Mouse (Mus musculus) lung, embryonic 15.5 days (tissue): ENCODE results near the gene Gcnt4. TPM values are rescaled to one million over a fixed set of nuclear protein-coding genes. Genes with fewer than 3 reads are reported as not detected.
A peak's percentile ranks its signal among the peaks of the same experiment; 100 is the strongest.

ENCODE experiments used
- ATAC-seq: fragments of 200-750 bp; cut with Nextera tagmentation; 2 replicates; pipeline ENCODE4 v1.8.0; 2017; ENCODE audit warnings: moderate number of reproducible peaks, borderline replicate concordance; ENCODE audit not compliant: low FRiP score, low TSS enrichment; ENCODE audit errors: extremely low read depth
- H3K27ac ChIP-seq: fragments of 300-500 bp; sonication (generic); 2 replicates; pipeline ENCODE4 v1.5.1; 2015; ENCODE audit warnings: moderate library complexity, mild to moderate bottlenecking, inconsistent platforms
- H3K27me3 ChIP-seq: fragments of 300-500 bp; sonication (generic); 2 replicates; pipeline ENCODE4 v1.6.1; 2015; ENCODE audit warnings: inconsistent platforms
- H3K36me3 ChIP-seq: fragments of 300-500 bp; sonication (generic); 2 replicates; pipeline ENCODE4 v1.6.1; 2015; ENCODE audit warnings: inconsistent platforms
- H3K4me1 ChIP-seq: fragments of 300-500 bp; sonication (generic); 2 replicates; pipeline ENCODE4 v1.6.1; 2015; ENCODE audit warnings: inconsistent platforms
- H3K4me2 ChIP-seq: fragments of 300-500 bp; sonication (generic); 2 replicates; pipeline ENCODE4 v1.6.1; 2015; ENCODE audit warnings: inconsistent platforms, mild to moderate bottlenecking, moderate library complexity
- H3K4me3 ChIP-seq: fragments of 300-500 bp; sonication (generic); 2 replicates; pipeline ENCODE4 v1.5.1; 2015; ENCODE audit warnings: mild to moderate bottlenecking, inconsistent platforms
- H3K9ac ChIP-seq: fragments of 300-500 bp; sonication (generic); 2 replicates; pipeline ENCODE4 v1.6.1; 2015; ENCODE audit warnings: inconsistent platforms
- H3K9me3 ChIP-seq: fragments of 300-500 bp; sonication (generic); 2 replicates; pipeline ENCODE4 v1.6.1; 2016; ENCODE audit warnings: inconsistent platforms
- WGBS: fragments of 180-500 bp; shearing (Covaris S2); methylation state at CpG from one replicate; pipeline ENCODE4 v1.1.7; 2015; 5-methylcytosine and 5-hydroxymethylcytosine counted together
- polyA plus RNA-seq: library from polyadenylated mRNA; unstranded; fragments of >200 nt; fragmentation: Nextera tagmentation; extraction: Ambion mirVana; gene quantifications from 2 replicates; pipeline ENCODE4 v1.2.1, GENCODE M21; 2015

Gene Gcnt4
- polyA plus RNA-seq, 1 experiment from 2014 or later: 0.31 TPM

DNA sequence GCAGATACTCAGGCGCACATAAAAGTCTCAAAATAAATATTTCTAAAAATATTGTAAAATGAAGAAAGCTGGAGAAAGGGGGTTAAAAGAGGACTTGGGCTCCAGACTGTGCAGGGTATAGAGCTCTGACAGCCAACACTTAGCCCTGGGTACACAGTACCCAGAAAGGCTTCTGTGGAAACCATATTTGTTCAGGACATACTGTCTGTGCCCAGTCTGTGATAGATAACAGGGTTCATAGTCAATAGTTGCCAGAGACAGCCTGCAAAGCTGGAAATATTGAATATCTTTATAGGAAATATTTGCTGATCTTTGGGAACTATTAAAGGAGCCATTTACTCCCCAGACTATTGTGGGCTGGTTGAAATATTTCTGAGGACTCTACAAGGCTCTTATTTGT is 35.5 kb downstream of the Gcnt4 start:
- Histone ChIP-seq H3K4me1 (no peaks in the 10 kb centered on the region), H3K9ac (no peak overlapping the region), H3K27me3 (no peaks in the 10 kb centered on the region), H3K9me3 (no peaks in the 10 kb centered on the region), H3K4me3 (no peak overlapping the region), H3K27ac (no peak overlapping the region), H3K36me3 (no peaks in the 10 kb centered on the region), H3K4me2 (no peak overlapping the region)
- no peak for ATAC-seq
- 84% methylated on average over 1 of the region's 1 CpGs for WGBS

DNA sequence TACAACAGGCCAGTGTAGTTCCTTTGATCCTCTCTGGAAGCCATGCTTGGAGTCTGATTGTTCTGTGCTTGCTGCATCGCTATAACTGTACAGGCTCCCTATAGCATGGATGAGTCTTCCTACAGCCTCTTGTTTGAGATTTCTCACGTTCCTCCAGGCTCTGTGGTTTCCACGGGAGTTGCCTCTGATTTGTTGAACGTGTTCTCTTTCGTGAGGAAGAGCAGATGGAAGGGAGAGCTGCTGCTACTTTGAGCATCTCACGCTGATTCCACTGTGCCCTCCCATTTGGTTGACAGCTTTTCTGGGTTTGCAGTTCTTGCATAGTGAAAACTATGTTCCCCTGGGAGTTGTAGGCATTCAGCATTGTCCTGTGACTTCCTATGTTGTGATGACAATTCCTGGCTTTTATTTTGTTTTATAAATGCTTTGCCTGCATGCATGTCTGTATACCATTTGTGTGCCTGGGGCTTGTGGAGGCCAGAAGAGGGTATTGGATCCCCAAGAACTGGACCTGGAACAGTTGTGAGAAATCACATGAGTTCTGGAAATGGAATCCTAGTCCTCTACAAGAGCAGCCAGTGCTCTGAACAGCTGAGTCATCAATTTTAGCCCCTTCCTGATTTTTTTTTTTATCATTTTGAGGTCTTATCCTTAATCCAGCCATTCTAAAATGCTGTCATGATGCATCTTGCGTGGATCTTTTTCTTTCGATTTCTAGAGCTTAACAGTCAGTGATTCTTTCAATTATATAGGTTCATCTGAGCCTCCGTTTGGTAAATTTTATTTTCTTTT is 37.1 kb downstream of the Gcnt4 start:
- Histone ChIP-seq H3K9me3 (no peaks in the 10 kb centered on the region), H3K4me1 (no peaks in the 10 kb centered on the region), H3K9ac (no peak overlapping the region), H3K27me3 (no peaks in the 10 kb centered on the region), H3K4me2 (no peak overlapping the region), H3K27ac (no peak overlapping the region), H3K36me3 (no peaks in the 10 kb centered on the region), H3K4me3 (no peak overlapping the region)
- WGBS: 79% methylated on average over 9 of the region's 9 CpGs
- ATAC-seq: no peak

DNA sequence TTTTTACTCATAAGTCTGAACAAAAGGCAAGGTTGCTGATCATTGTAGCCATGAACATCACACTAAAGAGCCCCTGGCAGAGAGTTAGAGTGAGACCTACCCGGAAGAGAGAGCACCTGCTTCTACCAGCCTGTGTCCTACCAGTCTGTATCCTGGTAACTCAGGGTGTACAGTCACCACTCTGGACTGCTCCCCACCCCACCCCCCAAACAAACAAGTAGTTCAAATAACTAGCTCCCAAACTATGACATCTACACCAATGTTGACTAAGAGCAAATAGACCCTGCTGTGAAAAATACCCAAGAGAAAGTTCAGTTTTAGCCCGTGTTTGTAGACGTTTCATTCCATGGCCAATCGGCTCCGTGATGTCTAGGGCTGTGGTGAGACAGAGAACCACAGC is 38.3 kb downstream of the Gcnt4 start:
- no peaks in the 10 kb centered on the region for H3K4me1 ChIP-seq
- H3K27me3 ChIP-seq: no peaks in the 10 kb centered on the region
- no peak overlapping the region for H3K4me3 ChIP-seq
- WGBS: 67% methylated on average over 5 of the region's 5 CpGs
- no peak overlapping the region for H3K27ac ChIP-seq
- 0 out of 2 replicates have a peak, but pooled peaks have one; percentile 55 for ATAC-seq
- no peak overlapping the region for H3K4me2 ChIP-seq
- H3K9ac ChIP-seq: no peak overlapping the region
- H3K36me3 ChIP-seq: no peaks in the 10 kb centered on the region
- no peaks in the 10 kb centered on the region for H3K9me3 ChIP-seq

DNA sequence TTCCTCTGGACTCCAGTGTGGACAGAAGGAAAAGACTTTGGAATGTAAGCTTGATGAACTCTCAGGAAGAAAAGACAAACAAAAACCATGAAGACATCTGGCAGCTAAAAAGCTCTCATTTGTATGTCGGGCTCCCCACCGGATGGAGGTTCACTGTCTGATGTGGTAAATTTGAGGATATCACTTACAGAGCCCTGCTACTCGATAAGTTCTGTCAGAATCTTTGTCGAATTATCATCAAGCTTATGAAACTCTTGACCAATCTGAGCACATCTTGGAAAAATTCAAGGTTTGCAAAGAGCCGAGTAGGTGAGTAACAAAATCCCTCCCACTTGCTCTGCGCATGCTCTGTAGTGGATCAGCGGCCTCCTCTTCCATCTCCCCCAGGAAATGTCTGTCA is 40.5 kb downstream of the Gcnt4 start:
- H3K36me3 ChIP-seq: no peaks in the 10 kb centered on the region
- no peak overlapping the region for H3K4me3 ChIP-seq
- no peaks in the 10 kb centered on the region for H3K27me3 ChIP-seq
- no peak overlapping the region for H3K27ac ChIP-seq
- no peak overlapping the region for H3K4me2 ChIP-seq
- H3K9me3 ChIP-seq: no peaks in the 10 kb centered on the region
- no peak overlapping the region for H3K9ac ChIP-seq
- no peaks in the 10 kb centered on the region for H3K4me1 ChIP-seq
- 76% methylated on average over 7 of the region's 7 CpGs for WGBS
- ATAC-seq: no peak

DNA sequence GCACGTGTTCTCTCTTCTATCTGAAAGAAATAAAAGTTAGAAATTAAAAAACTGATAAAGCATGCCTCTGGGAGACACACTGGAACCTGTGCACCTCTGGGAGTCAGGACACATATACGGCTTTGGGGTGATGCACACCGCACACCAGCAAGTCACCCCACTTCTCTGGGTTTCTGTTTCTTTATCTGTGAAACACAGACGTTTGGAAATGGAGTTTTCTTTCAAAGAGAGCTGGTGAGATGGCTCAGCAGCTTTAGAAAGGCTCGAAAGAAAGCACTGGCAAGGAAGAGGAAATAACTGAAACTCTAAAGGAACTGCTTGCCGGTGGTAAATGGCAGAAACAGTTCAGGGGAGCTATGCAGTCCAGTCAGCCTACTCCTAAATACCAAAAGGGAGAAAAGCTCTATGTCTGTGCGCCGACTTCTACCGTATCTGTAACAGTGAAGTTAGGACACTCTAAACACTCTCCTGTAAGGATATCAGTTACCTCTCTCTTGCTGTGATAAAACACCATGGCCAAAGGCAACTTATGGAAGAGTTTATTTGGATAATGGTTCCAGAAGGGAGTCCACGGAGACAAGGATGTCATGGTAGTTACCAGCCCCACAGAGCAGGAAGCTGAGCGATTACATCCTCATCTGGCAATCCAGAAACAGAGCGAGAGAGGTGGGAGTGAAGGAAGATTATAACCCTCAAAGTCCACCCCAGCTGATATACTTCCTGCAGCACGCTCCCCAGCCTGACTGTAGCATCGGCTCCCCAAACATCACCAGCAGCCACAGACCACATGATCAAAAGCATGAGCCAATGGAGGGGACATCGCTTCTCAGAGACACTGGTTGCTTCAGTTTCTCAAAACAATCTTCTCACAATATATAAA is 42.0 kb downstream of the Gcnt4 start:
- WGBS: 67% methylated on average over 15 of the region's 15 CpGs
- no peak overlapping the region for H3K4me3 ChIP-seq
- no peaks in the 10 kb centered on the region for H3K4me1 ChIP-seq
- no peak overlapping the region for H3K27ac ChIP-seq
- no peaks in the 10 kb centered on the region for H3K27me3 ChIP-seq
- no peaks in the 10 kb centered on the region for H3K9me3 ChIP-seq
- no peak overlapping the region for H3K9ac ChIP-seq
- H3K4me2 ChIP-seq: no peak overlapping the region
- ATAC-seq: no peak
- no peaks in the 10 kb centered on the region for H3K36me3 ChIP-seq

DNA sequence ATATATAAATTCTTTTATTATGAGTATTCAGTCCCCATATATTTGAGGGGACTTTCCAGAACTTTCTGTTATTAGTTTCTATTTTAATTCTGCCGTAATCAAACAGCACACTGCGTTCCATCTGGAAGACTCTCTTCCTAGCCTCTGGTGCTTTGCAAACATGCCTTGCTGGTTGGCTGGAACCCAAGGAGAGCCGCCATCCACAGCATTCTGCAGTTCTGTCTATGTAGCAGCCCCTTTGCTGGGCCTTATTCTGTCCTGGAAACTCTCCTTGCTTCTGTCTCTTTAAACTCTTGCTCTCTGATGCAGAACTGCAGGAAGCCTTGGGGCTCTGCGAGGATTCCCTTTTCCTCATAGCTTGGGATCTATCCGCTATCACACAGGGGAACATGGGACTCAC is 42.6 kb downstream of the Gcnt4 start:
- Histone ChIP-seq H3K9me3 (no peaks in the 10 kb centered on the region), H3K4me3 (no peak overlapping the region), H3K9ac (no peak overlapping the region), H3K4me2 (no peak overlapping the region), H3K4me1 (no peaks in the 10 kb centered on the region), H3K27me3 (no peaks in the 10 kb centered on the region), H3K27ac (0 out of 2 replicates have a peak overlapping the region, but pooled peaks have one; percentile 24), H3K36me3 (no peaks in the 10 kb centered on the region)
- no peak for ATAC-seq
- WGBS: 61% methylated on average over 5 of the region's 5 CpGs

DNA sequence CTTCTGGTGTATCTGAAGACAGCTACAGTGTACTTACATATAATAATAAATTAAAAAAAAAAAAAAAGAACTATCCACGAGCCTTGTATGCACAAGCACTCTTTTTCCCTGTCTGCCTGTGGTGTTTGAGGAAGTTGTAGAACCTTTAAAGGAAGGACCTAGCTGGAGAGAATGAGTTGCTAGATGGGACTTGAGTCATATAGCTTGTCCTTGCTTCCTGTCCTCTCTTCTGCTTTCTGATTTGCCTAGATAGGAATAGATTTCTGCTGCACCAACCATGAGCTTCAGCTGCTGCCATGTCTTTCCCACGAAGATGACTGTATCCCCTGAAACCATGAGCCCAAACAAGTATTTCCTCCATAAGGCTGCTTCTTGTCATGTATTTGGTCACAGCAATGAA is 43.3 kb downstream of the Gcnt4 start:
- H3K4me3 ChIP-seq: no peak overlapping the region
- no peak overlapping the region for H3K4me2 ChIP-seq
- no peak for ATAC-seq
- no peaks in the 10 kb centered on the region for H3K36me3 ChIP-seq
- no peak overlapping the region for H3K27ac ChIP-seq
- no peaks in the 10 kb centered on the region for H3K9me3 ChIP-seq
- no peaks in the 10 kb centered on the region for H3K27me3 ChIP-seq
- no peaks in the 10 kb centered on the region for H3K4me1 ChIP-seq
- WGBS: 71% methylated on average over 2 of the region's 2 CpGs
- no peak overlapping the region for H3K9ac ChIP-seq

DNA sequence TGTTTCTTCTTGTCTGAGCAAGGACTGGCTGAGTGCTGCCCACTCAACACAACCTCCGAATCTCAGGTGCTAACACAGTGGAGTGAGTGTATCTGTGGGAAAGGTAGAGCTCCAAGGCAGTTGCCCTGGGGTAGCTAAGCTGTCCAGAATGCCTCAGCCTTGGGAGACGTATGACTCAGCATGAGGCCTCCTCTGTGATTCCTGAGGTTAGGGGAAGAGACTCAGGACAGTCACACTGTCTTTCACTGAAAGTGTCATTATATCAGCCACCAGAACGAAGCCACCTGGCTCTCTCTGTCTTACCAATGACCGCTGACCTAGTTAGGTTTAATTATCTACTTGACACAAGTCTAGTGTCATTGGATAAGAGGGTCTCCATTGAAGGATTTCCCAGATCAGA is 46.6 kb downstream of the Gcnt4 start:
- 78% methylated on average over 4 of the region's 4 CpGs for WGBS
- H3K36me3 ChIP-seq: no peaks in the 10 kb centered on the region
- ATAC-seq: no peak
- H3K4me3 ChIP-seq: no peak overlapping the region
- H3K4me2 ChIP-seq: no peak overlapping the region
- H3K9me3 ChIP-seq: no peaks in the 10 kb centered on the region
- H3K9ac ChIP-seq: no peak overlapping the region
- no peak overlapping the region for H3K27ac ChIP-seq
- no peaks in the 10 kb centered on the region for H3K4me1 ChIP-seq
- no peaks in the 10 kb centered on the region for H3K27me3 ChIP-seq

DNA sequence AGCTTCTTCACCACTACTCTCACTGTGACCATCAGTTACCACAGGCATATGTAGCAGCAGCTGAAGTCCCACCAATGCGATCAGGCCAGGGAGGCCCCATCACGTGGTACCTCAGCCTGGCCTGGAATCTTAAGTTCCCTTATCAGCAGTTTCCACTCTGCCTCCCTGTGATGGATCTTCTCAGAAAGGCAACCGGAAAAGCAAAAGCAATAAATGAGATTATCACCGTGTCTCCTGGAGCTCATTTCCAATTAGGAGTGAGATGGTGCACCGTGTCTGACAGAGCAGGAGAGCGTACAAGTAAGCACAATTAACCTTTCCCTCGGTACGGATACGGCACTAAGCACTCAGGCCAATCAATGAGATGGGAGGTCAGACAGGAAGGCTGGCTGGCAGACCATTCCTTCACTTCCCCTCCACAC is 47.4 kb downstream of the Gcnt4 start:
- H3K4me2 ChIP-seq: no peak overlapping the region
- no peak for ATAC-seq
- WGBS: 44% methylated on average over 9 of the region's 9 CpGs
- no peak overlapping the region for H3K4me3 ChIP-seq
- no peaks in the 10 kb centered on the region for H3K27me3 ChIP-seq
- H3K9ac ChIP-seq: no peak overlapping the region
- H3K36me3 ChIP-seq: no peaks in the 10 kb centered on the region
- no peak overlapping the region for H3K27ac ChIP-seq
- no peaks in the 10 kb centered on the region for H3K4me1 ChIP-seq
- H3K9me3 ChIP-seq: no peaks in the 10 kb centered on the region

DNA sequence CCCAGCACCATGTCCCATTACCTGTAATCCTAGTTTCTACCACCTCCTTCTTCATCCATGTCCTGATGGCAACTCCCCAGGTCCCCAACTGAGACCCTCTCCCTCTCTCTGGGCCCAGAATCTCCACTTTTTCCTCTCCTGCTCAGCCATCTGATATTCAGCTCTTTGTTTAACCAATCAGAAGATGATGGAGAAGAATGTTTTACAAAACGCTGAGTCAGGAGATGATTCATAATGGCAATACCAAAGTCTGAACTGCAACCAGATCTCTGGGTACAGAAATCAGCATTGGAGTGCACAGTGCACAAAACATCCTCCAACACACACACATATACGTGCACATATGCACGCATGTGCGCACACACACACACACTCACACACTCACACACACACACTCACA is 48.8 kb downstream of the Gcnt4 start:
- Histone ChIP-seq H3K9me3 (no peaks in the 10 kb centered on the region), H3K4me3 (no peak overlapping the region), H3K4me1 (no peaks in the 10 kb centered on the region), H3K4me2 (no peak overlapping the region), H3K27me3 (no peaks in the 10 kb centered on the region), H3K27ac (no peak overlapping the region), H3K9ac (no peak overlapping the region), H3K36me3 (no peaks in the 10 kb centered on the region)
- no peak for ATAC-seq
- WGBS: 91% methylated on average over 4 of the region's 4 CpGs

DNA sequence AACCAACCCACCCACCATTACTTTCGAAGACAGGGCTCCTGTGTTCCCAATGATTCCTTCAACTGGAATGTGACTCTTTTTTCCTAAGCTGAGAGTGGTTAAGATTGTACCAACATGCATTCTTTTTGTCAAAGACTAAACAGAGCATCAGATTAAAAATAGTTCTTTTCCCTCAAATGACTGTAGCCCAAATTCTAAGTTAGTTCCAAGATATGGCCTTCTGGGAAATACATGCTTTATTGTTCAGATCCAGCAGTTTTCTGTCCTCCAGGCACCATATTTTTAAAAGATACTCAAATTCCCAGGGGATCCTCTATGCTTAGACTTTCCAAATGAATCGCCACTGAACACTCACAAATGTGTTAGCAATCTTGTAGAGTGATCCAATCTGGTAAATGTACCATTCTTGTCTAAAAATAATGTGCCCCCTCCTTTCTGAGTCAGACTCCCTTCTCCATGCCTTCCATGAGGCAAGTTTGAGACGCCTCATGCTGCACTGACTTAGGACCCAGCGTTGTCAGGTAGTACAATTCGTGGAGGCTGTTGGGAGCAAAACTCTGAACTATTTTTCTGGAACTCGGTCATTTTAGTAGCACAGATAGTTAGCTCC is 52.6 kb downstream of the Gcnt4 start:
- H3K4me3 ChIP-seq: no peak overlapping the region
- H3K4me1 ChIP-seq: no peaks in the 10 kb centered on the region
- H3K27me3 ChIP-seq: no peaks in the 10 kb centered on the region
- H3K36me3 ChIP-seq: no peaks in the 10 kb centered on the region
- H3K9ac ChIP-seq: no peak overlapping the region
- no peak for ATAC-seq
- 87% methylated on average over 6 of the region's 6 CpGs for WGBS
- no peaks in the 10 kb centered on the region for H3K9me3 ChIP-seq
- H3K4me2 ChIP-seq: no peak overlapping the region
- H3K27ac ChIP-seq: no peak overlapping the region

DNA sequence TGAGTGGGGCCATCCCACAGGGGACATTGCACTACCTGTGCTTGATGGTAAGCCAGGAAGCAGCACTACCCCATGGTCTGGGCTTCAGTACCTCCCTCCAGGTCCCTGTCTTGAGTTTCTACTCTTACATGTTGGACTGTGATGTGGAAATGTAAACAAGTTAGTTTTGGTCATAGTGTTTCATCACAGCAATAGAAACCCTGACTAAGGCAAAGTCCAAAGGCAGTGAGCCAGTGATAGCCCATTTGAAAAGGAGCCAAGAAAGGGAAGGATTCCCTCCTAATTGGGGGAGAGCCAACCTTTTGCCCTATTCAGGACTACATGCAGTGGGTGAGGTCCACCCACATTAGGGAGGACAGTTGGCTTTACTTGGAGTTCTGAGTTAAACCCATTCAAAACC is 56.1 kb downstream of the Gcnt4 start:
- no peaks in the 10 kb centered on the region for H3K36me3 ChIP-seq
- no peak overlapping the region for H3K4me2 ChIP-seq
- ATAC-seq: no peak
- no peak overlapping the region for H3K4me3 ChIP-seq
- H3K27me3 ChIP-seq: no peaks in the 10 kb centered on the region
- H3K4me1 ChIP-seq: 0 out of 2 replicates have a peak, but pooled peaks cover 3% of the 10 kb centered on the region
- no peak overlapping the region for H3K9ac ChIP-seq
- no peak overlapping the region for H3K27ac ChIP-seq
- no peaks in the 10 kb centered on the region for H3K9me3 ChIP-seq
